Mouse (Mus musculus): ENCODE measurements around the gene Slc2a10. TPM values are rescaled to one million over a fixed set of nuclear protein-coding genes. Genes with fewer than 3 reads are reported as not detected.

Gene Slc2a10
- polyA plus RNA-seq, 1 experiment from 2014 or later, result 2.3 TPM

DNA sequence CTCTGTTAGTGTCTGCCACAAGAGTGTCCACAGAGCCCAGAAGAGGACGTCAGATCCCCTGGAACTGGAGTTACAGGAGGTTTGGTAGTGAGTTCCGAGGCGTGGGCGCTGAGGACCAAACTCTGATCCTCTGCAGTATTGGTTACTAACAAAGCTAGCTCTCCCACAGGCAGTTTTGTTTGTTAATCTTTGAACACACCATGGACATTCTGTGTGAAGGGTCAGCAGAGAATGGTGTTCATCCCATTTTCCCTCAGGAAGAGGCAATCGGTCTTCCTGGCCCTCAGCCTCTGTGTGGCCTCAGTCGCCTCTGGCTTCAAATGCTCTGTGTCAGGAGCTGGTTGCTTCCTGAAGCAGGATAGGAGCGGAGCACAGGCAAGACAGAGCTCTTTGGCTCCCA, 28.2 kb upstream of the Slc2a10 start:
- ATAC-seq (ENCODE audit: low FRiP score), result no peak
- DNase-seq (ENCODE audit: low spot score), result no peak
- H3K9ac ChIP-seq (ENCODE audit: low read depth, low read length), result no peak overlapping the region
- H3K9me3 ChIP-seq (ENCODE audit: control insufficient read depth, low read length), result no peaks in the 10 kb centered on the region
- H3K27ac ChIP-seq (ENCODE audit: low read depth, low read length), result no peak overlapping the region
- peaks cover 7% of the 10 kb centered on the region; the same call in 1 of the 2 replicates for H3K27me3 ChIP-seq (ENCODE audit: control insufficient read depth, insufficient read depth, low read length)
- WGBS, result 72% methylated on average over 7 of the region's 7 CpGs
- H3K4me2 ChIP-seq (replicated peaks; ENCODE audit: low read depth, low read length), result no peak overlapping the region
- no peaks in the 10 kb centered on the region for H3K36me3 ChIP-seq (ENCODE audit: control insufficient read depth, insufficient read depth, low read length)
- 0 out of 2 replicates have a peak, but pooled peaks cover 4% of the 10 kb centered on the region for H3K4me1 ChIP-seq (replicated peaks; ENCODE audit: control insufficient read depth, insufficient read depth, low read length)
- no peak overlapping the region for H3K4me3 ChIP-seq (ENCODE audit: low read depth, low read length)

- no peak overlapping the region for H3K4me3 ChIP-seq (ENCODE audit: low read depth, low read length)
- no peak for DNase-seq (ENCODE audit: low spot score)
- no peaks in the 10 kb centered on the region for H3K36me3 ChIP-seq (ENCODE audit: control insufficient read depth, insufficient read depth, low read length)
- H3K4me1 ChIP-seq (replicated peaks; ENCODE audit: control insufficient read depth, insufficient read depth, low read length), result 0 out of 2 replicates have a peak, but pooled peaks cover 4% of the 10 kb centered on the region
- H3K27ac ChIP-seq (ENCODE audit: low read depth, low read length), result no peak overlapping the region
- no peak overlapping the region for H3K4me2 ChIP-seq (replicated peaks; ENCODE audit: low read depth, low read length)
- H3K9ac ChIP-seq (ENCODE audit: low read depth, low read length), result no peak overlapping the region
- WGBS, result 50% methylated on average over 5 of the region's 5 CpGs
- H3K27me3 ChIP-seq (ENCODE audit: control insufficient read depth, insufficient read depth, low read length), result peaks cover 7% of the 10 kb centered on the region; the same call in 1 of the 2 replicates
- no peaks in the 10 kb centered on the region for H3K9me3 ChIP-seq (ENCODE audit: control insufficient read depth, low read length)
- ATAC-seq (ENCODE audit: low FRiP score), result no peak
These were observed 27.7 kb upstream of the Slc2a10 start for GRCm38 (mm10) chr2:165475850-165476249.

- H3K9me3 ChIP-seq (ENCODE audit: control insufficient read depth, low read length), result no peaks in the 10 kb centered on the region
- no peaks in the 10 kb centered on the region for H3K4me1 ChIP-seq (replicated peaks; ENCODE audit: control insufficient read depth, insufficient read depth, low read length)
- no peaks in the 10 kb centered on the region for H3K36me3 ChIP-seq (ENCODE audit: control insufficient read depth, insufficient read depth, low read length)
- H3K9ac ChIP-seq (ENCODE audit: low read depth, low read length), result no peak overlapping the region
- ATAC-seq (ENCODE audit: low FRiP score), result no peak
- H3K27me3 ChIP-seq (ENCODE audit: control insufficient read depth, insufficient read depth, low read length), result no peaks in the 10 kb centered on the region
- DNase-seq (ENCODE audit: low spot score), result no peak
- no peak overlapping the region for H3K27ac ChIP-seq (ENCODE audit: low read depth, low read length)
- no peak overlapping the region for H3K4me3 ChIP-seq (ENCODE audit: low read depth, low read length)
- no peak overlapping the region for H3K4me2 ChIP-seq (replicated peaks; ENCODE audit: low read depth, low read length)
- 59% methylated on average over 8 of the region's 8 CpGs for WGBS
These were observed 21.6 kb upstream of the Slc2a10 start for GRCm38 (mm10) chr2:165482003-165482402.

- H3K4me1 ChIP-seq (replicated peaks; ENCODE audit: control insufficient read depth, insufficient read depth, low read length), result no peaks in the 10 kb centered on the region
- DNase-seq (ENCODE audit: low spot score), result no peak
- H3K4me2 ChIP-seq (replicated peaks; ENCODE audit: low read depth, low read length), result no peak overlapping the region
- H3K27ac ChIP-seq (ENCODE audit: low read depth, low read length), result no peak overlapping the region
- H3K9me3 ChIP-seq (ENCODE audit: control insufficient read depth, low read length), result no peaks in the 10 kb centered on the region
- WGBS, result 73% methylated on average over 6 of the region's 6 CpGs
- no peaks in the 10 kb centered on the region for H3K27me3 ChIP-seq (ENCODE audit: control insufficient read depth, insufficient read depth, low read length)
- H3K9ac ChIP-seq (ENCODE audit: low read depth, low read length), result no peak overlapping the region
- ATAC-seq (ENCODE audit: low FRiP score), result no peak
- H3K36me3 ChIP-seq (ENCODE audit: control insufficient read depth, insufficient read depth, low read length), result no peaks in the 10 kb centered on the region
- H3K4me3 ChIP-seq (ENCODE audit: low read depth, low read length), result no peak overlapping the region
These were observed 19.4 kb upstream of the Slc2a10 start for GRCm38 (mm10) chr2:165484152-165484551.

DNA sequence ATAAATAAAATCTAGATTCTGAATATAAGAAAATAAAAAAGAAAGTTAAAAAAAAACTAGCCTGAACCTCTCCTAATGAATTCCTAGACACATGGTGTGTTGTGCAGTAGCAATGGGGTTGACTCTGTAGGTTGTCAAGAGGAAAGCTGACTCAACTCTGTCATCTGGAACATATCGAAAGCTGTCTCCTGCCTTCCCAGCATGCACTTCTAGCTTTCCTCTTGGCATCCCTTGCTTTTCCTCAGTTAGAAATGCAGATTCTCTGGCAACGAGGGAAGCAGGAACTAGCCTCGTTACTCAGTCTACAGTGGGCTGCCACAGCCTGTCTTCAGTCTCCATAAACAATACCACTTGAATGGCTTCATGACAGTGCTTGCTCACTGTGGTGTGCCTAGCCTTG, 17.8 kb upstream of the Slc2a10 start:
- Histone ChIP-seq H3K4me3 (ENCODE audit: low read depth, low read length) (no peak overlapping the region), H3K36me3 (ENCODE audit: control insufficient read depth, insufficient read depth, low read length) (no peaks in the 10 kb centered on the region), H3K27ac (ENCODE audit: low read depth, low read length) (no peak overlapping the region), H3K9me3 (ENCODE audit: control insufficient read depth, low read length) (no peaks in the 10 kb centered on the region), H3K4me1 (replicated peaks; ENCODE audit: control insufficient read depth, insufficient read depth, low read length) (no peaks in the 10 kb centered on the region), H3K4me2 (replicated peaks; ENCODE audit: low read depth, low read length) (no peak overlapping the region), H3K27me3 (ENCODE audit: control insufficient read depth, insufficient read depth, low read length) (no peaks in the 10 kb centered on the region), H3K9ac (ENCODE audit: low read depth, low read length) (no peak overlapping the region)
- 88% methylated on average over 3 of the region's 3 CpGs for WGBS
- DNase-seq (ENCODE audit: low spot score) (no peak), ATAC-seq (ENCODE audit: low FRiP score) (no peak)

DNA sequence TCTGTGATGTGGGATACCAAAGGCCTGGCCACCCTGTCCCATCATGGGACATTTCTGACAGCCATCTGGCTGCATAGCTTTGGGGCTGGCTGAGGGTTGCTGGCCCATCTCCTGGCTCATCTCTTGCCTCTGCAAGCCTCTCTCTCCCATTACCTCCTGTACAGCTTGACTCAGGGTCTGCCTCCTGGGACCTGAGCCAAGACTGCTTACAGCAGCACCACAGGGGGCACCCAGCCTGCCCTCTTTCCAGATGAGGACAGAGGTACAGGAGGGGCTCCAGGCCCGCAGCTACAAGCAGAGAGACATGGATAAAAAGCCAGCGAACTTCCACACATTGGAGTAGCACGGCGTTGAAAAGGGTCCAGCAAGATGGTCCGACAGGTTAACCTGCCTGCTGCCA, 17.2 kb upstream of the Slc2a10 start:
- H3K4me3 ChIP-seq (ENCODE audit: low read depth, low read length), result no peak overlapping the region
- DNase-seq (ENCODE audit: low spot score) (no peak), ATAC-seq (ENCODE audit: low FRiP score) (no peak)
- no peak overlapping the region for H3K4me2 ChIP-seq (replicated peaks; ENCODE audit: low read depth, low read length)
- no peak overlapping the region for H3K9ac ChIP-seq (ENCODE audit: low read depth, low read length)
- no peak overlapping the region for H3K27ac ChIP-seq (ENCODE audit: low read depth, low read length)
- no peaks in the 10 kb centered on the region for H3K4me1 ChIP-seq (replicated peaks; ENCODE audit: control insufficient read depth, insufficient read depth, low read length)
- H3K36me3 ChIP-seq (ENCODE audit: control insufficient read depth, insufficient read depth, low read length), result no peaks in the 10 kb centered on the region
- no peaks in the 10 kb centered on the region for H3K27me3 ChIP-seq (ENCODE audit: control insufficient read depth, insufficient read depth, low read length)
- WGBS, result 78% methylated on average over 5 of the region's 5 CpGs
- H3K9me3 ChIP-seq (ENCODE audit: control insufficient read depth, low read length), result no peaks in the 10 kb centered on the region

DNA sequence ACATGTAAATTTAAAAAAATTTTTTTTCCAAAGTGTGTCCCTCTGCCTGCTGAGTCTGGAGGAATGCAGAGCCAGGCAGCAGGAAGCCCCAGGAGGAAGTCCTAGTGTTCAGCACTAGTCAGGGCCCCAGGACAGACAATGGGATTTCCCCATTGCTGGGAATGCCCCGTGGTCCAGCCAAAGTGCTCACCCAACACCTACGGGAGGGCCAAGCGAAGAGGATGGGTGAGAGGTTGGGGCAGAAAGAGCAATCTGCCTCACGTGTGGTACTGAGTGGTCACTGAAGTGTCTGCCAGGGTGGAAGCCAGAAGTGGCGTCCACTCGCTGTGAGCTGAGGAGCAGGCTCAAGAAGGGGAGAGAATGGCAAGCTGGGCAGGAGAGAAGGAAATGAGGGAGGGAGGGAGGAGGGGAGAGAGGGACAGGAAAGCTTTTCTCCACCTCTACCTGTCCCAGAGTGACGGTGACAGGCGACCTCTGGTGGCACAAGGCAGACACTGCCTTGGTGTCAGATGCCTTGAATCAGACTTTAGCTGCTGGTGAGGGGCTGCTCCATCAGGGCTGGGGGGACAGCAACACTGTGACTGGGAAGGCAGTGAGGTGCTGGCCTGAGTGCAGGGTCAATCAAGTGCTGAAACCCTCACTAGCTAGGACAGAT, 16.6 kb upstream of the Slc2a10 start:
- Histone ChIP-seq H3K4me3 (ENCODE audit: low read depth, low read length) (no peak overlapping the region), H3K27me3 (ENCODE audit: control insufficient read depth, insufficient read depth, low read length) (no peaks in the 10 kb centered on the region), H3K4me1 (replicated peaks; ENCODE audit: control insufficient read depth, insufficient read depth, low read length) (no peaks in the 10 kb centered on the region; the same call in 1 of the 2 replicates), H3K9ac (ENCODE audit: low read depth, low read length) (no peak overlapping the region), H3K4me2 (replicated peaks; ENCODE audit: low read depth, low read length) (no peak overlapping the region), H3K27ac (ENCODE audit: low read depth, low read length) (no peak overlapping the region), H3K9me3 (ENCODE audit: control insufficient read depth, low read length) (no peaks in the 10 kb centered on the region), H3K36me3 (ENCODE audit: control insufficient read depth, insufficient read depth, low read length) (no peaks in the 10 kb centered on the region)
- peak; percentile 77 for DNase-seq (ENCODE audit: low spot score)
- peak; percentile 40; the same call in 1 of the 2 replicates for ATAC-seq (ENCODE audit: low FRiP score)
- 33% methylated on average over 8 of the region's 8 CpGs for WGBS

- H3K27me3 ChIP-seq (ENCODE audit: control insufficient read depth, insufficient read depth, low read length), result no peaks in the 10 kb centered on the region
These were observed 10.7 kb upstream of the Slc2a10 start, which contains the start of gene Trp53rka for GRCm38 (mm10) chr2:165492648-165493553. TSS of gene Trp53rka (minus strand) at chr2:165493324.

More at GRCm38 (mm10) chr2:165492648-165493553, 10.7 kb upstream of the Slc2a10 start, which contains the start of gene Trp53rka:
- no peaks in the 10 kb centered on the region for H3K36me3 ChIP-seq (ENCODE audit: control insufficient read depth, insufficient read depth, low read length)
- DNase-seq (ENCODE audit: low spot score) (peak; percentile 84), ATAC-seq (ENCODE audit: low FRiP score) (peak; percentile 76)
- H3K4me1 ChIP-seq (replicated peaks; ENCODE audit: control insufficient read depth, insufficient read depth, low read length), result no peaks in the 10 kb centered on the region; the same call in 1 of the 2 replicates
- peak within 1 kb of the TSS; percentile 75 for H3K4me2 ChIP-seq (replicated peaks; ENCODE audit: low read depth, low read length)
- peak within 1 kb of the TSS; percentile 87 for H3K27ac ChIP-seq (ENCODE audit: low read depth, low read length)
- under 1% methylated on average over 74 of the region's 84 CpGs for WGBS
- peak within 1 kb of the TSS; percentile 73 for H3K4me3 ChIP-seq (ENCODE audit: low read depth, low read length)
- no peaks in the 10 kb centered on the region for H3K9me3 ChIP-seq (ENCODE audit: control insufficient read depth, low read length)
- H3K9ac ChIP-seq (ENCODE audit: low read depth, low read length), result peak within 1 kb of the TSS; percentile 84

Data from hindbrain, embryonic 11.5 days (tissue).